Mouse (Mus musculus): ENCODE measurements around the gene Stub1. TPM values are rescaled to one million over a fixed set of nuclear protein-coding genes. Genes with fewer than 3 reads are reported as not detected.

Stub1 gene
- total and polyA plus RNA-seq, 3 experiments = 105 to 147 (median 129) TPM

GRCm38 (mm10) chr17:25860832-25861703, 27.9 kb upstream of the Stub1 start, which contains the start of gene Wdr90:
Wdr90 (minus strand) TSS chr17:25861501.
- Histone ChIP-seq H3K79me2 (replicated peaks; ENCODE audit: control insufficient read depth, insufficient read depth, low read length) (peaks cover 3% of the 10 kb centered on the region), H3K36me3 (ENCODE audit: control insufficient read depth, insufficient read depth, low read length) (no peaks in the 10 kb centered on the region), H3K27ac (peak within 1 kb of the TSS; percentile 91), H3K4me3 (peak within 1 kb of the TSS; percentile 63), H3K4me1 (ENCODE audit: control insufficient read depth, insufficient read depth, low read length) (peaks cover 1% of the 10 kb centered on the region; the same call in 1 of the 2 replicates), H3K27me3 (ENCODE audit: control insufficient read depth, insufficient read depth, low read length) (no peaks in the 10 kb centered on the region), H3K9ac (ENCODE audit: low read depth, low read length) (peak within 1 kb of the TSS; percentile 79)
- intact Hi-C loops (cut with DNase I) = no loop called here
- DNase-seq = peak; percentile 92 to 94
- 4% methylated on average over 65 of the region's 65 CpGs for WGBS
- TF ChIP-seq EP300 (IDR thresholded peaks at IDR 0.05; ENCODE audit: insufficient read depth, low read depth, low read length) = peak; percentile 73; the same call in 1 of the 2 replicates
- TF ChIP-seq POLR2A (IDR thresholded peaks at IDR 0.05; ENCODE audit: insufficient read depth, low read depth, low read length) = peak; percentile 88
- peak; percentile 60 for TF ChIP-seq CTCF (IDR thresholded peaks at IDR 0.05)

DNA sequence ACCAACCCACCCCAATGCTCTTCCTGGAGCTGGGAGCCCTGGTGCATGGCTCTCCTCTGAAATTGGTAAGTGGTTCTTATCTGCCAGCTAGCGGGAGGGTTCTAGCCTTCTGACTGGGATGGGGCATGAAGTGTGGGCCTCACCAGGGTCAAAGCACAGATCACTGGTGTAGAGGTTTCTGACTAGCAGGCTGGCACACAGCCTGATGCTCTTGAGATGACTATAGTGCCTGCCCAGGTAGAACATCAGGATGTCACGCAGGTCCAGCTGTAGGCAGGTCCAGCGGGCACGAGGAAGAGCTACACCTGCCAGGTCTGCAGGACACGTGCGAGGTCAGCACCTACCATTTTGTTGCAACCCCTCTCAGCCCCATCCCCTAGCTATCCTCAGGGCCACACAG, 27.0 kb upstream of the Stub1 start:
- H3K36me3 ChIP-seq (ENCODE audit: control insufficient read depth, insufficient read depth, low read length) = no peaks in the 10 kb centered on the region
- no peak overlapping the region for H3K4me3 ChIP-seq
- no peak overlapping the region for H3K27ac ChIP-seq
- peaks cover under 1% of the 10 kb centered on the region for H3K79me2 ChIP-seq (replicated peaks; ENCODE audit: control insufficient read depth, insufficient read depth, low read length)
- DNase-seq = no peak
- H3K9ac ChIP-seq (ENCODE audit: low read depth, low read length) = no peak overlapping the region
- 91% methylated on average over 6 of the region's 6 CpGs for WGBS
- intact Hi-C loops (cut with DNase I) = no loop called here
- TF ChIP-seq POLR2A (IDR thresholded peaks at IDR 0.05; ENCODE audit: insufficient read depth, low read depth, low read length) (no peak), EP300 (IDR thresholded peaks at IDR 0.05; ENCODE audit: insufficient read depth, low read depth, low read length) (no peak), CTCF (IDR thresholded peaks at IDR 0.05) (no peak)
- peaks cover 1% of the 10 kb centered on the region; the same call in 1 of the 2 replicates for H3K4me1 ChIP-seq (ENCODE audit: control insufficient read depth, insufficient read depth, low read length)
- no peaks in the 10 kb centered on the region for H3K27me3 ChIP-seq (ENCODE audit: control insufficient read depth, insufficient read depth, low read length)

- Histone ChIP-seq H3K4me3 (peak within 1 kb of the TSS; percentile 96), H3K9ac (ENCODE audit: low read depth, low read length) (peak within 1 kb of the TSS; percentile 93), H3K27ac (peak within 1 kb of the TSS; percentile 95), H3K36me3 (ENCODE audit: control insufficient read depth, insufficient read depth, low read length) (no peaks in the 10 kb centered on the region), H3K79me2 (replicated peaks; ENCODE audit: control insufficient read depth, insufficient read depth, low read length) (no peaks in the 10 kb centered on the region), H3K27me3 (ENCODE audit: control insufficient read depth, insufficient read depth, low read length) (no peaks in the 10 kb centered on the region), H3K4me1 (ENCODE audit: control insufficient read depth, insufficient read depth, low read length) (peaks cover 8% of the 10 kb centered on the region)
- DNase-seq = peak; percentile 95 to 96
- intact Hi-C loops (cut with DNase I) = no loop called here
- 1% methylated on average over 21 of the region's 21 CpGs for WGBS
- TF ChIP-seq EP300 (IDR thresholded peaks at IDR 0.05; ENCODE audit: insufficient read depth, low read depth, low read length) (0 out of 2 replicates have a peak, but pooled peaks have one; percentile 55), CTCF (IDR thresholded peaks at IDR 0.05) (peak; percentile 70), POLR2A (IDR thresholded peaks at IDR 0.05; ENCODE audit: insufficient read depth, low read depth, low read length) (no peak; the same call in none of the 2 replicates)
These were observed 11.2 kb upstream of the Stub1 start, which contains the start of gene Rhot2 for GRCm38 (mm10) chr17:25844396-25844901. Rhot2 (minus strand) TSS chr17:25844851.

- intact Hi-C loops (cut with DNase I) = no loop called here
- WGBS = under 1% methylated on average over 38 of the region's 38 CpGs
These were observed 10.6 kb upstream of the Stub1 start for GRCm38 (mm10) chr17:25843636-25844395.

GRCm38 (mm10) chr17:25843122-25843521, 9.9 kb upstream of the Stub1 start:
- TF ChIP-seq POLR2A (IDR thresholded peaks at IDR 0.05; ENCODE audit: insufficient read depth, low read depth, low read length) (no peak), CTCF (IDR thresholded peaks at IDR 0.05) (no peak), EP300 (IDR thresholded peaks at IDR 0.05; ENCODE audit: insufficient read depth, low read depth, low read length) (no peak)
- Histone ChIP-seq H3K4me3 (peak overlapping the region; percentile 23; the same call in 1 of the 2 replicates), H3K4me1 (ENCODE audit: control insufficient read depth, insufficient read depth, low read length) (peaks cover 8% of the 10 kb centered on the region), H3K36me3 (ENCODE audit: control insufficient read depth, insufficient read depth, low read length) (no peaks in the 10 kb centered on the region), H3K9ac (ENCODE audit: low read depth, low read length) (no peak overlapping the region; the same call in 1 of the 2 replicates), H3K27me3 (ENCODE audit: control insufficient read depth, insufficient read depth, low read length) (no peaks in the 10 kb centered on the region), H3K27ac (no peak overlapping the region), H3K79me2 (replicated peaks; ENCODE audit: control insufficient read depth, insufficient read depth, low read length) (no peaks in the 10 kb centered on the region)
- no peak for DNase-seq
- WGBS = 76% methylated on average over 4 of the region's 4 CpGs
- intact Hi-C loops (cut with DNase I) = no loop called here

More at GRCm38 (mm10) chr17:25843636-25844395, 10.6 kb upstream of the Stub1 start:
- Histone ChIP-seq H3K27me3 (ENCODE audit: control insufficient read depth, insufficient read depth, low read length) (no peaks in the 10 kb centered on the region), H3K4me1 (ENCODE audit: control insufficient read depth, insufficient read depth, low read length) (peaks cover 8% of the 10 kb centered on the region), H3K4me3 (peak overlapping the region; percentile 96), H3K79me2 (replicated peaks; ENCODE audit: control insufficient read depth, insufficient read depth, low read length) (no peaks in the 10 kb centered on the region), H3K36me3 (ENCODE audit: control insufficient read depth, insufficient read depth, low read length) (no peaks in the 10 kb centered on the region), H3K9ac (ENCODE audit: low read depth, low read length) (peak overlapping the region; percentile 93), H3K27ac (peak overlapping the region; percentile 95)
- no peak for TF ChIP-seq POLR2A (IDR thresholded peaks at IDR 0.05; ENCODE audit: insufficient read depth, low read depth, low read length)
- no peak for TF ChIP-seq EP300 (IDR thresholded peaks at IDR 0.05; ENCODE audit: insufficient read depth, low read depth, low read length)
- TF ChIP-seq CTCF (IDR thresholded peaks at IDR 0.05) = no peak
- no peak for DNase-seq

Data from heart, adult 2 months (tissue).